Comparison of ENCODE assay signal across 8 mouse cellular contexts in genomic region chr16:4559715-4560144, GRCm38 (mm10). TPM values are rescaled to one million over a fixed set of nuclear protein-coding genes. Genes with fewer than 3 reads are reported as not detected.
DNase-seq lines count a peak whose midpoint lies in the region; ATAC-seq lines count a peak whose summit lies in the region.

TSS of gene Tfap4 (minus strand) at chr16:4559854.

- peak; percentile 21 for ATAC-seq in hindbrain, embryonic 13.5 days (ENCODE audit: low FRiP score)

- H3K27me3 ChIP-seq in hindbrain, embryonic 13.5 days, result 0 out of 2 replicates have a peak, but pooled peaks cover 4% of the 10 kb centered on the region

- H3K9ac ChIP-seq in hindbrain, embryonic 13.5 days, result peak within 1 kb of the TSS; percentile 81

- peak; percentile 91 for DNase-seq in Muller cell, postnatal 12 days (ENCODE audit: inconsistent ontology term)
- DNase-seq in cerebellum, adult 9-11 months, result peak; percentile 88
- peak; percentile 75 to 87 for DNase-seq in frontal cortex, postnatal 14 days (ENCODE audit: low spot score in 2 of 2)
- DNase-seq in layer of hippocampus, postnatal 25 days (ENCODE audit: extremely low spot score in 1 of 2, low spot score in 1 of 2), result peak; percentile 68 to 83
- peak; percentile 81 for DNase-seq in lung, postnatal 14 days
- DNase-seq in retina, adult 2 months (ENCODE audit: low read depth, low spot score), result peak; percentile 58
- DNase-seq in thymus, postnatal 25 days, result peak; percentile 86

- H3K4me2 ChIP-seq in hindbrain, embryonic 13.5 days, result peak within 1 kb of the TSS; percentile 89

- H3K4me3 ChIP-seq in hindbrain, embryonic 13.5 days, result peak within 1 kb of the TSS; percentile 73

- peak within 1 kb of the TSS; percentile 94 for H3K27ac ChIP-seq in hindbrain, embryonic 13.5 days

- under 1% methylated on average over 17 of the region's 17 CpGs for WGBS in hindbrain, embryonic 13.5 days

- H3K9me3 ChIP-seq in hindbrain, embryonic 13.5 days, result no peaks in the 10 kb centered on the region

- H3K36me3 ChIP-seq in hindbrain, embryonic 13.5 days, result no peaks in the 10 kb centered on the region

- peaks cover 22% of the 10 kb centered on the region for H3K4me1 ChIP-seq in hindbrain, embryonic 13.5 days (replicated peaks)

RNA-seq across cellular contexts. Expression of gene Tfap4, which starts in this region (rescaled TPM):
- 9.6 and 10.0 TPM in 2 replicates for polyA plus RNA-seq in hindbrain, embryonic 13.5 days (2015; fragmentation: Nextera tagmentation; extraction: Ambion mirVana)
- total RNA-seq in layer of hippocampus, postnatal 25 days (2021), result 1 to 10 TPM; 4.4 to 5.0 TPM

Comparison
In these comparisons a context has a peak if more than half of its experiments do, and no peak if none do; other contexts are left out.
1. Peak in every context shown above with its lines: DNase-seq, ATAC-seq, H3K4me3 ChIP-seq and H3K27ac ChIP-seq.